Mouse (Mus musculus): ENCODE results near the gene Mok. TPM values are rescaled to one million over a fixed set of nuclear protein-coding genes. Genes with fewer than 3 reads are reported as not detected.
A peak's percentile ranks its signal among the peaks of the same experiment; 100 is the strongest.

Mok gene
- polyA plus RNA-seq (2015; fragmentation: Nextera tagmentation; extraction: Ambion mirVana), result 0.22 TPM in 2 replicates

GRCm38 (mm10) chr12:110840348-110841198 lies at the start of gene Mok:
Gene Mok (minus strand): TSS chr12:110840939.
- Histone ChIP-seq H3K4me3 (replicated peaks) (peak within 1 kb of the TSS; percentile 88), H3K36me3 (replicated peaks) (no peaks in the 10 kb centered on the region), H3K9ac (peak within 1 kb of the TSS; percentile 67), H3K4me2 (peak within 1 kb of the TSS; percentile 94), H3K4me1 (replicated peaks) (peaks cover 37% of the 10 kb centered on the region), H3K27me3 (peaks cover 24% of the 10 kb centered on the region), H3K9me3 (replicated peaks) (no peaks in the 10 kb centered on the region), H3K27ac (replicated peaks) (no peak within 1 kb of the TSS)
- under 1% methylated on average over 71 of the region's 71 CpGs for WGBS (ENCODE audit: insufficient replicate concordance)
- ATAC-seq (ENCODE audit: insufficient read depth), result peak; percentile 14; the same call in 1 of the 2 replicates

GRCm38 (mm10) chr12:110889036-110890020 lies 48.6 kb upstream of the Mok start, which contains the start of the genes Cinp and Tecpr2:
Gene Cinp (minus strand): TSS chr12:110889145.
Gene Tecpr2 (plus strand): TSS chr12:110889264.
- peak; percentile 97 for ATAC-seq (ENCODE audit: insufficient read depth)
- Histone ChIP-seq H3K27ac (replicated peaks) (peak within 1 kb of the TSS; percentile 98), H3K9ac (peak within 1 kb of the TSS; percentile 84), H3K4me3 (replicated peaks) (peak within 1 kb of the TSS; percentile 95), H3K4me2 (peak within 1 kb of the TSS; percentile 97), H3K36me3 (replicated peaks) (no peaks in the 10 kb centered on the region), H3K9me3 (replicated peaks) (no peaks in the 10 kb centered on the region), H3K27me3 (no peaks in the 10 kb centered on the region), H3K4me1 (replicated peaks) (peaks cover 65% of the 10 kb centered on the region)
- under 1% methylated on average over 74 of the region's 74 CpGs for WGBS (ENCODE audit: insufficient replicate concordance)

- Histone ChIP-seq H3K4me1 (replicated peaks) (peaks cover 66% of the 10 kb centered on the region), H3K27ac (replicated peaks) (peak overlapping the region; percentile 70), H3K4me2 (peak overlapping the region; percentile 97), H3K9me3 (replicated peaks) (no peaks in the 10 kb centered on the region), H3K4me3 (replicated peaks) (peak overlapping the region; percentile 95), H3K27me3 (no peaks in the 10 kb centered on the region), H3K36me3 (replicated peaks) (peaks cover 4% of the 10 kb centered on the region; the same call in 1 of the 2 replicates), H3K9ac (peak overlapping the region; percentile 84)
- peak; percentile 8 for ATAC-seq (ENCODE audit: insufficient read depth)
- 0% methylated on average over 25 of the region's 25 CpGs for WGBS (ENCODE audit: insufficient replicate concordance)
Measured at GRCm38 (mm10) chr12:110888606-110889005, 47.9 kb upstream of the Mok start.

- Histone ChIP-seq H3K9ac (peak overlapping the region; percentile 84), H3K4me2 (peak overlapping the region; percentile 97), H3K27ac (replicated peaks) (peak overlapping the region; percentile 70), H3K36me3 (replicated peaks) (peaks cover 9% of the 10 kb centered on the region; the same call in 1 of the 2 replicates), H3K4me1 (replicated peaks) (peaks cover 66% of the 10 kb centered on the region), H3K4me3 (replicated peaks) (peak overlapping the region; percentile 95), H3K9me3 (replicated peaks) (no peaks in the 10 kb centered on the region), H3K27me3 (no peaks in the 10 kb centered on the region)
- no peak for ATAC-seq (ENCODE audit: insufficient read depth)
- 17% methylated on average over 12 of the region's 12 CpGs for WGBS (ENCODE audit: insufficient replicate concordance)
Measured at GRCm38 (mm10) chr12:110888106-110888505, 47.4 kb upstream of the Mok start.

GRCm38 (mm10) chr12:110885251-110885650 lies 44.5 kb upstream of the Mok start:
- ATAC-seq (ENCODE audit: insufficient read depth), result no peak
- H3K27ac ChIP-seq (replicated peaks), result no peak overlapping the region
- 87% methylated on average over 2 of the region's 2 CpGs for WGBS (ENCODE audit: insufficient replicate concordance)
- peaks cover 31% of the 10 kb centered on the region for H3K36me3 ChIP-seq (replicated peaks)
- H3K27me3 ChIP-seq, result no peaks in the 10 kb centered on the region
- no peak overlapping the region for H3K9ac ChIP-seq
- H3K4me2 ChIP-seq, result no peak overlapping the region
- peaks cover 43% of the 10 kb centered on the region for H3K4me1 ChIP-seq (replicated peaks)
- no peaks in the 10 kb centered on the region for H3K9me3 ChIP-seq (replicated peaks)
- no peak overlapping the region for H3K4me3 ChIP-seq (replicated peaks)

GRCm38 (mm10) chr12:110882291-110882690 lies 41.6 kb upstream of the Mok start:
- H3K27me3 ChIP-seq, result no peaks in the 10 kb centered on the region
- no peak overlapping the region for H3K4me2 ChIP-seq
- peaks cover 24% of the 10 kb centered on the region; the same call in 1 of the 2 replicates for H3K4me1 ChIP-seq (replicated peaks)
- no peaks in the 10 kb centered on the region for H3K9me3 ChIP-seq (replicated peaks)
- no peak overlapping the region for H3K9ac ChIP-seq
- no peak for ATAC-seq (ENCODE audit: insufficient read depth)
- H3K36me3 ChIP-seq (replicated peaks), result peaks cover 56% of the 10 kb centered on the region
- H3K4me3 ChIP-seq (replicated peaks), result no peak overlapping the region
- WGBS (ENCODE audit: insufficient replicate concordance), result 75% methylated on average over 7 of the region's 7 CpGs
- H3K27ac ChIP-seq (replicated peaks), result no peak overlapping the region

GRCm38 (mm10) chr12:110875351-110875750 lies 34.6 kb upstream of the Mok start:
- Histone ChIP-seq H3K4me2 (no peak overlapping the region), H3K27me3 (no peaks in the 10 kb centered on the region), H3K4me1 (replicated peaks) (peaks cover 23% of the 10 kb centered on the region), H3K4me3 (replicated peaks) (no peak overlapping the region), H3K27ac (replicated peaks) (no peak overlapping the region), H3K9me3 (replicated peaks) (no peaks in the 10 kb centered on the region), H3K9ac (no peak overlapping the region), H3K36me3 (replicated peaks) (peaks cover 81% of the 10 kb centered on the region)
- 76% methylated on average over 2 of the region's 2 CpGs for WGBS (ENCODE audit: insufficient replicate concordance)
- no peak for ATAC-seq (ENCODE audit: insufficient read depth)

- H3K9me3 ChIP-seq (replicated peaks), result no peaks in the 10 kb centered on the region
- no peak overlapping the region for H3K9ac ChIP-seq
- peaks cover 48% of the 10 kb centered on the region for H3K4me1 ChIP-seq (replicated peaks)
- H3K4me2 ChIP-seq, result no peak overlapping the region
- 69% methylated on average over 5 of the region's 5 CpGs for WGBS (ENCODE audit: insufficient replicate concordance)
- H3K27ac ChIP-seq (replicated peaks), result peak overlapping the region; percentile 25
- H3K4me3 ChIP-seq (replicated peaks), result no peak overlapping the region
- H3K36me3 ChIP-seq (replicated peaks), result peaks cover 69% of the 10 kb centered on the region
- peak; percentile 11; the same call in 1 of the 2 replicates for ATAC-seq (ENCODE audit: insufficient read depth)
- H3K27me3 ChIP-seq, result no peaks in the 10 kb centered on the region
Measured at GRCm38 (mm10) chr12:110871247-110871646, 30.5 kb upstream of the Mok start.

GRCm38 (mm10) chr12:110870107-110870506 lies 29.4 kb upstream of the Mok start:
- Histone ChIP-seq H3K4me1 (replicated peaks) (peaks cover 56% of the 10 kb centered on the region), H3K4me2 (peak overlapping the region; percentile 50), H3K27me3 (no peaks in the 10 kb centered on the region), H3K4me3 (replicated peaks) (no peak overlapping the region), H3K36me3 (replicated peaks) (peaks cover 58% of the 10 kb centered on the region), H3K27ac (replicated peaks) (peak overlapping the region; percentile 25), H3K9me3 (replicated peaks) (no peaks in the 10 kb centered on the region), H3K9ac (peak overlapping the region; percentile 7; the same call in 1 of the 2 replicates)
- 40% methylated on average over 4 of the region's 4 CpGs for WGBS (ENCODE audit: insufficient replicate concordance)
- peak; percentile 73 for ATAC-seq (ENCODE audit: insufficient read depth)

- H3K9ac ChIP-seq, result no peak overlapping the region
- peaks cover 39% of the 10 kb centered on the region for H3K4me1 ChIP-seq (replicated peaks)
- H3K4me2 ChIP-seq, result no peak overlapping the region
- 73% methylated on average over 10 of the region's 10 CpGs for WGBS (ENCODE audit: insufficient replicate concordance)
- ATAC-seq (ENCODE audit: insufficient read depth), result no peak
- H3K9me3 ChIP-seq (replicated peaks), result no peaks in the 10 kb centered on the region
- H3K4me3 ChIP-seq (replicated peaks), result no peak overlapping the region
- peak overlapping the region; percentile 61 for H3K27ac ChIP-seq (replicated peaks)
- peaks cover 27% of the 10 kb centered on the region for H3K36me3 ChIP-seq (replicated peaks)
- H3K27me3 ChIP-seq, result no peaks in the 10 kb centered on the region
Measured at GRCm38 (mm10) chr12:110865989-110866388, 25.2 kb upstream of the Mok start.
